13 mouse cellular contexts compared by ENCODE assay signal in genomic region chr6:23573750-23574149, GRCm38 (mm10).
"Had no signal": no experiment of that assay in that cellular context is flagged by ENCODE, and none has a peak within 500 bp of the region (broad histone marks: within the 10 kb centered on the region; RNA-seq: fewer than 3 reads in every experiment).

No protein-coding gene starts in this region.

- H3K4me3 ChIP-seq: layer of hippocampus, adult 2 months; liver, embryonic 13.5 days had no signal

- H3K27ac ChIP-seq: kidney, postnatal 0 days; layer of hippocampus, adult 2 months; liver, embryonic 13.5 days; stomach, postnatal 0 days had no signal

- H3K27me3 ChIP-seq: liver, embryonic 13.5 days had no signal

- DNase-seq: kidney, postnatal 25 days; layer of hippocampus, adult 9-11 months; liver, embryonic 13.5 days; lung, adult 2 months; lung, postnatal 14 days; lung, postnatal 4 days; midbrain, embryonic 14.5 days; right cerebral cortex, postnatal 14 days; right cerebral cortex, postnatal 4 days; thymus, postnatal 25 days had no signal

- H3K9me3 ChIP-seq: liver, embryonic 13.5 days had no signal

- H3K4me1 ChIP-seq: liver, embryonic 13.5 days had no signal

- H3K36me3 ChIP-seq: liver, embryonic 13.5 days had no signal
